Mouse (Mus musculus) brain, embryonic 14.5 days (tissue): ENCODE data around the gene Snai1.

Experiments
- CTCF ChIP-seq: fragments of 200-500 bp; IDR thresholded peaks from 2 replicates; pipeline ENCODE4 v1.5.1; 2012; ENCODE audit warnings: inconsistent platforms, mild to moderate bottlenecking, moderate library complexity, borderline replicate concordance; ENCODE audit not compliant: insufficient read depth, insufficient read length; ENCODE audit errors: extremely low read depth
- POLR2A ChIP-seq: fragments of 200-500 bp; IDR thresholded peaks from 2 replicates; pipeline ENCODE4 v1.6.1; 2012; ENCODE audit warnings: mild to moderate bottlenecking, inconsistent platforms, borderline replicate concordance; ENCODE audit not compliant: poor library complexity, insufficient read depth, insufficient read length, severe bottlenecking; ENCODE audit errors: extremely low read depth

GRCm38 (mm10) chr2:167569934-167570651, 32.1 kb downstream of the Snai1 start:
- no peak for TF ChIP-seq CTCF
- TF ChIP-seq POLR2A: no peak
